Mouse (Mus musculus): ENCODE measurements at regions not wholly inside any gene's neighbourhood (a gene's known extent, or its start where the extent isn't known, plus 50 kb on each side); places are given as distances from the start of the nearest gene placed in this dataset.

GRCm38 (mm10) chr10:97778531-97778930 lies 52.0 kb upstream of the C030005K15Rik start:
- ATAC-seq (ENCODE audit: poor library complexity, severe bottlenecking): no peak

- no peak for ATAC-seq (ENCODE audit: poor library complexity, severe bottlenecking)
These were observed 52.8 kb upstream of the C030005K15Rik start for GRCm38 (mm10) chr10:97779335-97779734.

GRCm38 (mm10) chr10:97793804-97794203 lies 67.2 kb upstream of the C030005K15Rik start:
- ATAC-seq (ENCODE audit: poor library complexity, severe bottlenecking): no peak

- ATAC-seq (ENCODE audit: poor library complexity, severe bottlenecking): no peak
These were observed 75.1 kb upstream of the C030005K15Rik start for GRCm38 (mm10) chr10:97801448-97802265.

- no peak for ATAC-seq (ENCODE audit: poor library complexity, severe bottlenecking)
These were observed 81.4 kb upstream of the C030005K15Rik start for GRCm38 (mm10) chr10:97807947-97808346.

- no peak for ATAC-seq (ENCODE audit: poor library complexity, severe bottlenecking)
These were observed 116.0 kb upstream of the C030005K15Rik start for GRCm38 (mm10) chr10:97842574-97842973.

- no peak for ATAC-seq (ENCODE audit: poor library complexity, severe bottlenecking)
These were observed 124.9 kb upstream of the C030005K15Rik start for GRCm38 (mm10) chr10:97851487-97851886.

- no peak for ATAC-seq (ENCODE audit: poor library complexity, severe bottlenecking)
These were observed 150.5 kb upstream of the C030005K15Rik start for GRCm38 (mm10) chr10:97877088-97877487.

- ATAC-seq (ENCODE audit: poor library complexity, severe bottlenecking): no peak
These were observed 159.5 kb upstream of the C030005K15Rik start for GRCm38 (mm10) chr10:97886049-97886448.

- ATAC-seq (ENCODE audit: poor library complexity, severe bottlenecking): no peak
These were observed 179.2 kb upstream of the C030005K15Rik start for GRCm38 (mm10) chr10:97905793-97906192.

- no peak for ATAC-seq (ENCODE audit: poor library complexity, severe bottlenecking)
These were observed 199.0 kb upstream of the C030005K15Rik start for GRCm38 (mm10) chr10:97925568-97925967.

GRCm38 (mm10) chr10:97940345-97940744 lies 213.8 kb upstream of the C030005K15Rik start:
- no peak for ATAC-seq (ENCODE audit: poor library complexity, severe bottlenecking)

GRCm38 (mm10) chr10:97965881-97966280 lies 239.3 kb upstream of the C030005K15Rik start:
- ATAC-seq (ENCODE audit: poor library complexity, severe bottlenecking): no peak

GRCm38 (mm10) chr10:97966931-97967330 lies 240.4 kb upstream of the C030005K15Rik start:
- no peak for ATAC-seq (ENCODE audit: poor library complexity, severe bottlenecking)

- ATAC-seq (ENCODE audit: poor library complexity, severe bottlenecking): no peak
These were observed 280.5 kb upstream of the C030005K15Rik start for GRCm38 (mm10) chr10:98007037-98007436.

GRCm38 (mm10) chr10:98008355-98008754 lies 281.8 kb upstream of the C030005K15Rik start:
- ATAC-seq (ENCODE audit: poor library complexity, severe bottlenecking): no peak

GRCm38 (mm10) chr10:98012916-98013315 lies 286.4 kb upstream of the C030005K15Rik start:
- no peak for ATAC-seq (ENCODE audit: poor library complexity, severe bottlenecking)

- no peak for ATAC-seq (ENCODE audit: poor library complexity, severe bottlenecking)
These were observed 288.7 kb upstream of the C030005K15Rik start for GRCm38 (mm10) chr10:98014985-98015902.

GRCm38 (mm10) chr10:98016596-98017304 lies 290.2 kb upstream of the C030005K15Rik start:
- ATAC-seq (ENCODE audit: poor library complexity, severe bottlenecking): no peak

GRCm38 (mm10) chr10:98029124-98029523 lies 302.6 kb upstream of the C030005K15Rik start:
- no peak for ATAC-seq (ENCODE audit: poor library complexity, severe bottlenecking)

GRCm38 (mm10) chr10:98029621-98030020 lies 303.1 kb upstream of the C030005K15Rik start:
- no peak for ATAC-seq (ENCODE audit: poor library complexity, severe bottlenecking)
